Mouse (Mus musculus): Measurements from ENCODE around the gene Gm17651. TPM values are rescaled to one million over a fixed set of nuclear protein-coding genes. Genes with fewer than 3 reads are reported as not detected.

The Gm17651 gene
- polyA plus RNA-seq (2012; rRNA removed) = not detected in 2 replicates

DNA sequence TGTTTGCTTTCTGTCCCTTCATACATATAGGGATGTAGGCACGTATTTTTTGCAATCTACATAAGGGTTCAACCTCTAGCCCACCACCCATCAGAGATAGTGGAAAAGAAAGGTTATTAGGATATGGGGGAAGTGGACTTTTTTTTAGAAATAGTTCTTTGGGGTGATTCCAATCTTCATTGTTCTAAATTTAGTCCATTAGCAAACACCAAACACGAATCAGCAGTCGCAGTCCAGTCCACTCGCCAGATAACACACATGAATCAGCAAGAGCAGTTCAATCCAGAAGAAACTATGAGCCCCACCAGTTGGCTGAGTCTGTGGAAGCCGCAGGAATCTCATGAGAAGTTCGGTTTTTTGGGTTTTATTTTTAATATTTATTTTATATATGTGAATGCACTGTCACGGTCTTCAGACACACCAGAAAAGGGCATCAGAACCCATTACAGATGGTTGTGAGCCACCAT is at the start of gene Gm17651:
Gene Gm17651 (minus strand): TSS at position 51 of the 467 bp plus-strand sequence.
- Histone ChIP-seq H3K4me3 (replicated peaks; ENCODE audit: extremely low read depth, low read depth, low read length) (no peak within 1 kb of the TSS), H3K4me1 (ENCODE audit: control insufficient read depth, insufficient read depth, low read length) (no peaks in the 10 kb centered on the region)
- DNase-seq = no peak
- TF ChIP-seq CTCF (IDR thresholded peaks at IDR 0.05; ENCODE audit: insufficient read depth, low read length) = no peak
- no peak for TF ChIP-seq POLR2A (IDR thresholded peaks at IDR 0.05; ENCODE audit: borderline replicate concordance, extremely low read depth, low read depth, low read length)
- 75% methylated on average over 7 of the region's 7 CpGs for WGBS

DNA sequence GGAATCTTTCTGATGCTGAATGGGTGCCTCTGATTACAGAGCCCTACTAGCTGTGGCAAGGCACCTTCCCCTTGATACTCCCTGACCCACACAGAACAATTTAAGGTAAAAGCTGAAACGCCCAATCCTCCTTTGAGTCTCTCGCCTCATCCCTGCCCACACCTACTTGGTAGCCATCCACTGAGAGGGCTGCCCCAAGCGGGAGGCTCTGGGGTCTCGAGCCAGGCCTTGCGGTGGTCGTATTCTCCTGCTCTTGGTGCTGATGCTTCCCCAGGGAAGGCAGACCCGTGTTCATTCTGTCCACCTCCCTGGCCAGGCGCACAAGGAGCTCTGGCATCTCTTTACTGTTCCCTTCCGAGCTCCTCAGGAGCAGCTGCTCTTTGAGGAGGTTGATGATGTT is 44.6 kb upstream of the Gm17651 start:
- no peak for TF ChIP-seq CTCF (IDR thresholded peaks at IDR 0.05; ENCODE audit: insufficient read depth, low read length)
- no peak for TF ChIP-seq POLR2A (IDR thresholded peaks at IDR 0.05; ENCODE audit: borderline replicate concordance, extremely low read depth, low read depth, low read length)
- WGBS = 80% methylated on average over 9 of the region's 9 CpGs
- DNase-seq = no peak
- no peaks in the 10 kb centered on the region for H3K4me1 ChIP-seq (ENCODE audit: control insufficient read depth, insufficient read depth, low read length)
- no peak overlapping the region for H3K4me3 ChIP-seq (replicated peaks; ENCODE audit: extremely low read depth, low read depth, low read length)

- TF ChIP-seq POLR2A (IDR thresholded peaks at IDR 0.05; ENCODE audit: borderline replicate concordance, extremely low read depth, low read depth, low read length) (no peak), CTCF (IDR thresholded peaks at IDR 0.05; ENCODE audit: insufficient read depth, low read length) (no peak)
- WGBS = 87% methylated on average over 1 of the region's 1 CpGs
- Histone ChIP-seq H3K4me3 (replicated peaks; ENCODE audit: extremely low read depth, low read depth, low read length) (no peak overlapping the region), H3K4me1 (ENCODE audit: control insufficient read depth, insufficient read depth, low read length) (no peaks in the 10 kb centered on the region)
- DNase-seq = no peak
These were observed 41.4 kb upstream of the Gm17651 start for GRCm38 (mm10) chr3:97715922-97716321.

DNA sequence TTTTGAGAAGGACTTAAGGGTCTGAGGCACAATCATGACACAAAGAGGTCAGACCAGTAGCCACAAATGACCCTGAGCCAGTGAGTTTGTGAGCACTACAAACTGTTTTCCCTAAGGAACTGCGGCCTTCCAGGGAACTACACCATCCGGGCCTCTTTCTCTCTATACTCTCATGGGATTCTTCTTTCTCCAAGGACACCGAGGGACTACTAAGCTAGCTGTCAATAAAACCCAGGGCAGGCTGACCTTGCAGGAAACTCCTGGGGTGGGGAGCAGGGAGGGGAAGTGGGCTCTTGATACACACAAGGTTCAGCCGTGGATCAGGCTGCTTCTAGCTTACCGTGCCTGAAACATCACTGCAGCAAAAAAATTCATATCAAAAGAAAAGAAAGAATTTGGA is 36.4 kb upstream of the Gm17651 start:
- Histone ChIP-seq H3K4me3 (replicated peaks; ENCODE audit: extremely low read depth, low read depth, low read length) (no peak overlapping the region), H3K4me1 (ENCODE audit: control insufficient read depth, insufficient read depth, low read length) (no peaks in the 10 kb centered on the region)
- 42% methylated on average over 5 of the region's 5 CpGs for WGBS
- TF ChIP-seq CTCF (IDR thresholded peaks at IDR 0.05; ENCODE audit: insufficient read depth, low read length) (no peak), POLR2A (IDR thresholded peaks at IDR 0.05; ENCODE audit: borderline replicate concordance, extremely low read depth, low read depth, low read length) (no peak)
- DNase-seq = no peak

DNA sequence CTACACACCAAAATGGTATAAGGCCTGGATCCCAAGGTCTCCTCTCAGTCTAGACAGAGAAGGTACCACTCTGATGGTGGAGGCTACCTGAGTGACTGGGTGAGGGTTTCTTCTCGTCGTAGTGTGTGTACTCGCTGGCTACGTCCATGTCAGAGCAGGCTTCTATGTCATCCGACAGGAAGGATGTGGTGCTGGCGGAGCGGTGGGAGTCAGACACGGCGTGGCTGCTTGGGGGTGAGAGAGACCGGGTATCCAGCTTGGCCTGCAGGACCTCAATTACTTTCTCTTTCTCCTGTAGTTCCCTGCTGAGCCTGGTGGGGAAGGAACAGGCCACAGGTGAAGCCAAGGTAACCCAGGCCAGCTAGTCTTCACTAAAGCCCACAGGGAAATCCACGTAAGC is 35.6 kb upstream of the Gm17651 start:
- WGBS = 81% methylated on average over 11 of the region's 11 CpGs
- no peak for DNase-seq
- TF ChIP-seq POLR2A (IDR thresholded peaks at IDR 0.05; ENCODE audit: borderline replicate concordance, extremely low read depth, low read depth, low read length) (no peak), CTCF (IDR thresholded peaks at IDR 0.05; ENCODE audit: insufficient read depth, low read length) (no peak)
- no peaks in the 10 kb centered on the region for H3K4me1 ChIP-seq (ENCODE audit: control insufficient read depth, insufficient read depth, low read length)
- no peak overlapping the region for H3K4me3 ChIP-seq (replicated peaks; ENCODE audit: extremely low read depth, low read depth, low read length)

- Histone ChIP-seq H3K4me1 (ENCODE audit: control insufficient read depth, insufficient read depth, low read length) (no peaks in the 10 kb centered on the region), H3K4me3 (replicated peaks; ENCODE audit: extremely low read depth, low read depth, low read length) (no peak overlapping the region)
- no peak for DNase-seq
- TF ChIP-seq POLR2A (IDR thresholded peaks at IDR 0.05; ENCODE audit: borderline replicate concordance, extremely low read depth, low read depth, low read length) = no peak
- no peak for TF ChIP-seq CTCF (IDR thresholded peaks at IDR 0.05; ENCODE audit: insufficient read depth, low read length)
- 76% methylated on average over 4 of the region's 4 CpGs for WGBS
These were observed 32.1 kb upstream of the Gm17651 start for GRCm38 (mm10) chr3:97706561-97706960.

- TF ChIP-seq CTCF (IDR thresholded peaks at IDR 0.05; ENCODE audit: insufficient read depth, low read length) (no peak), POLR2A (IDR thresholded peaks at IDR 0.05; ENCODE audit: borderline replicate concordance, extremely low read depth, low read depth, low read length) (no peak)
- Histone ChIP-seq H3K4me1 (ENCODE audit: control insufficient read depth, insufficient read depth, low read length) (no peaks in the 10 kb centered on the region), H3K4me3 (replicated peaks; ENCODE audit: extremely low read depth, low read depth, low read length) (no peak overlapping the region)
- WGBS = 88% methylated on average over 3 of the region's 3 CpGs
- DNase-seq = no peak
These were observed 31.0 kb upstream of the Gm17651 start for GRCm38 (mm10) chr3:97705508-97705907.

GRCm38 (mm10) chr3:97702448-97703080 is 28.1 kb upstream of the Gm17651 start:
- WGBS = 86% methylated on average over 11 of the region's 11 CpGs
- TF ChIP-seq POLR2A (IDR thresholded peaks at IDR 0.05; ENCODE audit: borderline replicate concordance, extremely low read depth, low read depth, low read length) (no peak), CTCF (IDR thresholded peaks at IDR 0.05; ENCODE audit: insufficient read depth, low read length) (no peak)
- DNase-seq = no peak
- Histone ChIP-seq H3K4me1 (ENCODE audit: control insufficient read depth, insufficient read depth, low read length) (no peaks in the 10 kb centered on the region), H3K4me3 (replicated peaks; ENCODE audit: extremely low read depth, low read depth, low read length) (no peak overlapping the region)

- Histone ChIP-seq H3K4me3 (replicated peaks; ENCODE audit: extremely low read depth, low read depth, low read length) (no peak overlapping the region), H3K4me1 (ENCODE audit: control insufficient read depth, insufficient read depth, low read length) (no peaks in the 10 kb centered on the region)
- TF ChIP-seq POLR2A (IDR thresholded peaks at IDR 0.05; ENCODE audit: borderline replicate concordance, extremely low read depth, low read depth, low read length) (no peak), CTCF (IDR thresholded peaks at IDR 0.05; ENCODE audit: insufficient read depth, low read length) (no peak)
- DNase-seq = no peak
- WGBS = 46% methylated on average over 3 of the region's 3 CpGs
These were observed 26.7 kb upstream of the Gm17651 start for GRCm38 (mm10) chr3:97701198-97701597.

DNA sequence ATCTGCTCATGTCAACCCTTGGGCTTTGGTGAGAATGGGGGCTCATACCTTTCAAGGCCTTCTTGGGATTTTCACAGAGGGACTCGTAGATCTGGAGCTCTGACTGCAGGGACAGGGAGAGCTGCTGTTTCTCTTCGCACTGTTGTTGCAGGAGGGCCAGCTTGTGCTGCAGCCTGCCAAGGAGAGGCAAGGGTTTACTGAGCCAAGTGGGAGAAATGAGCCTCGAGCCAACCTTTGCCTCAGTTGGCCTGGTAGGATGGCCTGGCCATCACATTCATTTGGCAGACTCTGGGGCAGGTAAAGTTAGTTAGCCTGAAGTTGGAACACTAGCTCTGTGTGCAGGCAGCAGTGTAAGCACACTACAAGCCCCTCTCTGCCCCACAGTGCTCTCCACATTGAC is 24.6 kb upstream of the Gm17651 start:
- DNase-seq = no peak
- Histone ChIP-seq H3K4me1 (ENCODE audit: control insufficient read depth, insufficient read depth, low read length) (no peaks in the 10 kb centered on the region), H3K4me3 (replicated peaks; ENCODE audit: extremely low read depth, low read depth, low read length) (no peak overlapping the region)
- WGBS = 70% methylated on average over 3 of the region's 3 CpGs
- TF ChIP-seq CTCF (IDR thresholded peaks at IDR 0.05; ENCODE audit: insufficient read depth, low read length) = no peak
- TF ChIP-seq POLR2A (IDR thresholded peaks at IDR 0.05; ENCODE audit: borderline replicate concordance, extremely low read depth, low read depth, low read length) = no peak
